Comparison of ENCODE assay signal across 8 mouse cellular contexts in genomic region chr14:25841991-25842687, GRCm38 (mm10). TPM values are rescaled to one million over a fixed set of nuclear protein-coding genes. Genes with fewer than 3 reads are reported as not detected.
DNase-seq lines count a peak whose midpoint lies in the region; ATAC-seq and TF ChIP-seq lines count a peak whose summit lies in the region.

Anxa11 (plus strand) TSS chr14:25842156.

- H3K27me3 ChIP-seq in Patski: no peaks in the 10 kb centered on the region
- H3K27me3 ChIP-seq in hindbrain, embryonic 12.5 days: peaks cover 41% of the 10 kb centered on the region

- peak; percentile 64 for ATAC-seq in Patski
- no peak for ATAC-seq in hindbrain, embryonic 12.5 days (ENCODE audit: low FRiP score)

- in situ Hi-C loops in Patski (cut with MboI; ENCODE audit: low pct_unique_long_range_greater_than_20kb): no loop called here

- CTCF ChIA-PET in Patski (lab: Charles Lee): interaction anchor here (0.8 to 2.1 kb wide), 5 partner anchors 10 to 43 kb away, joined by 3 to 8 read pairs (median 4); no protein-coding TSS in a partner anchor

- no peak within 1 kb of the TSS for H3K27ac ChIP-seq in hindbrain, embryonic 12.5 days
- peak within 1 kb of the TSS; percentile 43 for H3K27ac ChIP-seq in macrophage

- peak within 1 kb of the TSS; percentile 93 for H3K4me2 ChIP-seq in hindbrain, embryonic 12.5 days (replicated peaks)

- TF ChIP-seq CTCF in Patski (IDR thresholded peaks at IDR 0.05): no peak

- peak within 1 kb of the TSS; percentile 51 for H3K4me3 ChIP-seq in hindbrain, embryonic 12.5 days
- H3K4me3 ChIP-seq in macrophage (ENCODE audit: inconsistent target): peak within 1 kb of the TSS; percentile 89

- POLR2A ChIA-PET in Patski (lab: Charles Lee): interaction anchor here (1.1 kb wide), 1 partner anchor 11 kb away, joined by 5 read pairs; no protein-coding TSS in a partner anchor

- no peaks in the 10 kb centered on the region for H3K36me3 ChIP-seq in hindbrain, embryonic 12.5 days
- no peaks in the 10 kb centered on the region for H3K36me3 ChIP-seq in macrophage (ENCODE audit: inconsistent target)

- no peak for DNase-seq in Patski (ENCODE audit: low read depth, low spot score)
- DNase-seq in cerebellum, adult 9-11 months: peak; percentile 58
- peak; percentile 16 to 44 for DNase-seq in frontal cortex, postnatal 10 days (ENCODE audit: low spot score in 2 of 2)
- peak; percentile 46 to 64 for DNase-seq in layer of hippocampus, postnatal 25 days (ENCODE audit: extremely low spot score in 1 of 2, low spot score in 1 of 2)
- DNase-seq in right cerebral cortex, adult 18-20 months: peak; percentile 81
- peak; percentile 60 for DNase-seq in urinary bladder, postnatal 10 days (ENCODE audit: low spot score)

- WGBS in hindbrain, embryonic 12.5 days: under 1% methylated on average over 54 of the region's 54 CpGs
- 2% methylated on average over 54 of the region's 54 CpGs for WGBS in macrophage (ENCODE audit: missing documents)

- H3K4me1 ChIP-seq in hindbrain, embryonic 12.5 days: peaks cover 13% of the 10 kb centered on the region

- no peaks in the 10 kb centered on the region for H3K9me3 ChIP-seq in hindbrain, embryonic 12.5 days (replicated peaks)

- peaks cover 50% of the 10 kb centered on the region for H3K79me2 ChIP-seq in macrophage (ENCODE audit: inconsistent target)

- peak within 1 kb of the TSS; percentile 57 for H3K9ac ChIP-seq in hindbrain, embryonic 12.5 days

RNA-seq across cellular contexts. Expression of gene Anxa11, which starts in this region (rescaled TPM):
- polyA plus RNA-seq in Patski (2021): 54.8 TPM
- polyA plus RNA-seq in hindbrain, embryonic 12.5 days (2016; fragmentation: Nextera tagmentation; extraction: Ambion mirVana): 6.2 and 6.9 TPM in 2 replicates
- total RNA-seq in layer of hippocampus, postnatal 25 days (2021): 10 to 100 TPM; 64.8 to 69.7 TPM
- 10 to 100 TPM; 26.7 to 84.8 (median 38.4) TPM for total RNA-seq in macrophage (2018; cell fraction: chromatin; rRNA removed)
- 10 to 100 TPM; 48.8 to 89.3 (median 64.4) TPM for total RNA-seq in macrophage (2018; cell fraction: cytosol; rRNA removed)
- 10 to 100 TPM; 34.0 to 69.6 (median 44.3) TPM for total RNA-seq in macrophage (2018; cell fraction: nucleus; rRNA removed)
- polyA plus RNA-seq in macrophage (2018): 50.5 to 77.1 TPM (median 76.9 TPM) in 3 replicates
